Mouse (Mus musculus): Measurements from ENCODE around the gene 1700067K01Rik.

DNA sequence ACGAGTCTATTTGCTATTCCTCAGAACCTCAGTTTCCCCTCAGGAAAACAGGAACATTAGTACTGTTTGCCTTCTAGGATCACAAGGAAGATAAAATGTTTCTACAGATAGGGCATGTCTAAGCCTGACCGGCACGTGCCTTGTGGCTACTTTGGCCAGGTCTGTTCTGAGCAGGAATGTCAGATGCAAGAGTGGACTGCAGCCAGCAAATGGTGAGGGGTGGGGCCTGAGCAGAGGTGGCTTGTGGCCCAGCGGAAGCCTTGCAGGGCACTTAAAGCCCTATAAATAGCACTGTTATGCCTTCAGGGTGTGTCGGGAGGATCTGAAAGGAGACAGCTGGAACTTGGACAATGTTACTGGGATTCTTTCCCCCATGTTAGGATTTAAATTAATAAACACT is 21.8 kb downstream of the 1700067K01Rik start:
- no peak for TF ChIP-seq ETS1 (IDR thresholded peaks at IDR 0.05; ENCODE audit: low read depth, low read length)
- TF ChIP-seq MAZ (IDR thresholded peaks at IDR 0.05; ENCODE audit: low read depth, low read length), result no peak
- TF ChIP-seq HCFC1 (IDR thresholded peaks at IDR 0.05; ENCODE audit: low read depth, low read length), result no peak
- no peak for TF ChIP-seq SMC3 (IDR thresholded peaks at IDR 0.05; ENCODE audit: low read depth, low read length)
- TF ChIP-seq NRF1 (IDR thresholded peaks at IDR 0.05; ENCODE audit: insufficient read depth, low read depth, low read length, poor library complexity, severe bottlenecking), result no peak
- TF ChIP-seq POLR2AphosphoS2 (IDR thresholded peaks at IDR 0.05; ENCODE audit: low read length), result no peak
- no peak for TF ChIP-seq UBTF (IDR thresholded peaks at IDR 0.05; ENCODE audit: borderline replicate concordance, insufficient read depth, low read depth, low read length)
- no peak for TF ChIP-seq EP300 (IDR thresholded peaks at IDR 0.05; ENCODE audit: low read depth in 1 of 2, low read length in 2 of 2)
- no peak for TF ChIP-seq POLR2A (IDR thresholded peaks at IDR 0.05; ENCODE audit: control insufficient read depth in 1 of 2, insufficient read depth in 1 of 2, low read depth in 1 of 2, low read length in 2 of 2, poor library complexity in 1 of 2)
- no peak for TF ChIP-seq SIN3A (IDR thresholded peaks at IDR 0.05; ENCODE audit: low read length)
- no peak for TF ChIP-seq ZC3H11A (IDR thresholded peaks at IDR 0.05; ENCODE audit: low read depth, low read length)
- no peak for TF ChIP-seq MAX (IDR thresholded peaks at IDR 0.05; ENCODE audit: low read length)
- no peak for TF ChIP-seq CTCF (IDR thresholded peaks at IDR 0.05 in 2 of 3, conservative IDR thresholded peaks at IDR 0.05 in 1 of 3; ENCODE audit: control insufficient read depth in 1 of 3, insufficient read depth in 1 of 3, low read depth in 2 of 3, low read length in 3 of 3, poor library complexity in 1 of 3, severe bottlenecking in 1 of 3)
